Mouse (Mus musculus) layer of hippocampus, adult 8-10 months (tissue): Measurements from ENCODE around the gene Wdfy2. TPM values are rescaled to one million over a fixed set of nuclear protein-coding genes. Genes with fewer than 3 reads are reported as not detected.

Source experiments
- DNase-seq, 2 experiments: peaks; one replicate each; pipeline ENCODE4 v3.0.0; 2022; ENCODE audit warnings: low spot score in 2 of 2
- total RNA-seq, 4 experiments: library from RNA; stranded (reverse); gene quantifications; 2 replicates each; pipeline ENCODE4 v1.2.4; 2022

Gene Wdfy2
- total RNA-seq, 4 experiments from 2014 or later = 15.9 to 19.2 (median 17.7) TPM

GRCm38 (mm10) chr14:62922637-62923036 lies 85.2 kb downstream of the Wdfy2 start:
- no peak for DNase-seq

GRCm38 (mm10) chr14:62924800-62925199 lies 87.3 kb downstream of the Wdfy2 start:
- DNase-seq = no peak

- peak; percentile 54 to 55 for DNase-seq
Observed at GRCm38 (mm10) chr14:62928101-62928541, 90.6 kb downstream of the Wdfy2 start.

GRCm38 (mm10) chr14:62935361-62935760 lies 97.9 kb downstream of the Wdfy2 start:
- peak; percentile 30 to 43 for DNase-seq

- no peak for DNase-seq
Observed at GRCm38 (mm10) chr14:62936631-62937380, 99.3 kb downstream of the Wdfy2 start.

GRCm38 (mm10) chr14:62937675-62938074 lies 100.2 kb downstream of the Wdfy2 start:
- DNase-seq = no peak

- DNase-seq = no peak
Observed at GRCm38 (mm10) chr14:62939435-62939834, 102.0 kb downstream of the Wdfy2 start.

- peak in 1 of 2 experiments; percentile 18 for DNase-seq
Observed at GRCm38 (mm10) chr14:62940383-62941074, 103.1 kb downstream of the Wdfy2 start.

GRCm38 (mm10) chr14:62946794-62947193 lies 109.3 kb downstream of the Wdfy2 start:
- no peak for DNase-seq

- DNase-seq = no peak
Observed at GRCm38 (mm10) chr14:62956091-62956490, 118.6 kb downstream of the Wdfy2 start.

- DNase-seq = no peak
Observed at GRCm38 (mm10) chr14:62963632-62964031, 126.2 kb downstream of the Wdfy2 start.

GRCm38 (mm10) chr14:62965342-62965741 lies 127.9 kb downstream of the Wdfy2 start:
- DNase-seq = no peak

- no peak for DNase-seq
Observed at GRCm38 (mm10) chr14:62965811-62966520, 128.5 kb downstream of the Wdfy2 start.

- DNase-seq = peak; percentile 29 to 73
Observed at GRCm38 (mm10) chr14:62975046-62975445, 137.6 kb downstream of the Wdfy2 start.

GRCm38 (mm10) chr14:62979815-62980214 lies 142.3 kb downstream of the Wdfy2 start:
- no peak for DNase-seq

GRCm38 (mm10) chr14:62984410-62984809 lies 146.9 kb downstream of the Wdfy2 start, which contains the start of gene Defb48:
Defb48 (minus strand) TSS chr14:62984510.
- DNase-seq = no peak

- no peak for DNase-seq
Observed at GRCm38 (mm10) chr14:62991271-62991670, 153.8 kb downstream of the Wdfy2 start.

GRCm38 (mm10) chr14:62991849-62992510 lies 154.5 kb downstream of the Wdfy2 start:
- DNase-seq = no peak

GRCm38 (mm10) chr14:62997777-62998176 lies 160.3 kb downstream of the Wdfy2 start, which contains the start of gene Defb47:
Defb47 (plus strand) TSS chr14:62998077.
- DNase-seq = no peak

- no peak for DNase-seq
Observed at GRCm38 (mm10) chr14:62998977-62999376, 161.5 kb downstream of the Wdfy2 start.

GRCm38 (mm10) chr14:63002588-63002987 lies 165.1 kb downstream of the Wdfy2 start:
- DNase-seq = no peak
